Mouse (Mus musculus): Measurements from ENCODE around the gene Sco2. TPM values are rescaled to one million over a fixed set of nuclear protein-coding genes. Genes with fewer than 3 reads are reported as not detected.

Sco2 gene
- total and polyA plus RNA-seq, 3 experiments: 17.1 to 34.7 (median 27.2) TPM

GRCm38 (mm10) chr15:89373027-89373761, 452 bp downstream of the Sco2 start (continued):
- TF ChIP-seq USF2 (conservative IDR thresholded peaks at IDR 0.05; ENCODE audit: low read depth, low read length) (no peak), ZMIZ1 (IDR thresholded peaks at IDR 0.05; ENCODE audit: low read depth, low read length) (peak; percentile 70; the same call in 1 of the 2 replicates), MAZ (IDR thresholded peaks at IDR 0.05; ENCODE audit: low read depth, low read length) (no peak), SIN3A (IDR thresholded peaks at IDR 0.05; ENCODE audit: low read length) (no peak), POLR2A (IDR thresholded peaks at IDR 0.05; ENCODE audit: low read depth, low read length) (no peak), KAT2A (IDR thresholded peaks at IDR 0.05; ENCODE audit: insufficient replicate concordance, low read length) (no peak), NRF1 (IDR thresholded peaks at IDR 0.05; ENCODE audit: low read depth, low read length) (peak; percentile 44; the same call in 1 of the 2 replicates), MAX (IDR thresholded peaks at IDR 0.05; ENCODE audit: low read length) (no peak)

GRCm38 (mm10) chr15:89372536-89372935, 1.1 kb downstream of the Sco2 start:
- no peak for DNase-seq (ENCODE audit: extremely low read depth)
- Histone ChIP-seq H3K27me3 (replicated peaks) (no peaks in the 10 kb centered on the region), H3K4me1 (ENCODE audit: control insufficient read depth in 1 of 2, insufficient read depth in 2 of 2) (peaks cover 0 to 26% of the 10 kb centered on the region in 2 experiments; a peak in 2 of 4 replicates), H3K36me3 (replicated peaks in 1 of 2; ENCODE audit: control insufficient read depth in 1 of 2, insufficient read depth in 1 of 2, low read length in 1 of 2) (peaks cover 51 to 54% of the 10 kb centered on the region in 2 experiments), H3K9ac (ENCODE audit: insufficient read depth, low read depth) (no peak overlapping the region), H3K27ac (ENCODE audit: insufficient read depth, low read depth) (no peak overlapping the region), H3K9me3 (replicated peaks; ENCODE audit: low read length) (no peaks in the 10 kb centered on the region), H3K79me2 (replicated peaks; ENCODE audit: control insufficient read depth, extremely low read depth, insufficient read depth, poor library complexity, severe bottlenecking) (no peaks in the 10 kb centered on the region), H3K4me3 (replicated peaks in 1 of 3; ENCODE audit: low read depth in 2 of 3, low read length in 2 of 3, poor library complexity in 1 of 3) (peak overlapping the region in 1 of 3 experiments; percentile 81), H3K4me2 (ENCODE audit: insufficient read depth, low read depth, poor library complexity, severe bottlenecking) (peak overlapping the region; percentile 65; the same call in 1 of the 2 replicates)
- no peak for TF ChIP-seq JUND (conservative IDR thresholded peaks at IDR 0.05; ENCODE audit: low read depth, low read length)
- TF ChIP-seq CHD2 (IDR thresholded peaks at IDR 0.05; ENCODE audit: low read length): 0 out of 2 replicates have a peak, but pooled peaks have one; percentile 11
- TF ChIP-seq POLR2A (IDR thresholded peaks at IDR 0.05; ENCODE audit: low read depth, low read length): no peak
- in situ Hi-C loops (cut with MboI; ENCODE audit: low pct_ligation_motif_present, low pct_unique_long_range_greater_than_20kb, low sequenced_read_pairs): loop anchor here (25.0 kb wide), 1 partner anchor 260 kb away; the partner anchor contains the start of gene Tubgcp6
- dilution Hi-C loops (cut with MboI; ENCODE audit: extremely low pct_ligation_motif_present, extremely low pct_unique_long_range_greater_than_20kb, low sequenced_read_pairs): no loop called here

- in situ Hi-C loops (cut with MboI; ENCODE audit: low pct_ligation_motif_present, low pct_unique_long_range_greater_than_20kb, low sequenced_read_pairs): loop anchor here (25.0 kb wide), 1 partner anchor 260 kb away; the partner anchor contains the start of gene Tubgcp6
These were observed 1.6 kb downstream of the Sco2 start for GRCm38 (mm10) chr15:89372068-89372467.

More at GRCm38 (mm10) chr15:89372068-89372467, 1.6 kb downstream of the Sco2 start:
- no peaks in the 10 kb centered on the region for H3K27me3 ChIP-seq (replicated peaks)
- no peak overlapping the region for H3K4me3 ChIP-seq (replicated peaks in 1 of 3; ENCODE audit: low read depth in 2 of 3, low read length in 2 of 3, poor library complexity in 1 of 3)
- no peak overlapping the region for H3K27ac ChIP-seq (ENCODE audit: insufficient read depth, low read depth)
- no peak overlapping the region for H3K9ac ChIP-seq (ENCODE audit: insufficient read depth, low read depth)
- no peaks in the 10 kb centered on the region for H3K79me2 ChIP-seq (replicated peaks; ENCODE audit: control insufficient read depth, extremely low read depth, insufficient read depth, poor library complexity, severe bottlenecking)
- no peaks in the 10 kb centered on the region for H3K9me3 ChIP-seq (replicated peaks; ENCODE audit: low read length)
- H3K36me3 ChIP-seq (replicated peaks in 1 of 2; ENCODE audit: control insufficient read depth in 1 of 2, insufficient read depth in 1 of 2, low read length in 1 of 2): peaks cover 55 to 58% of the 10 kb centered on the region in 2 experiments
- peaks cover 0 to 26% of the 10 kb centered on the region in 2 experiments; a peak in 2 of 4 replicates for H3K4me1 ChIP-seq (ENCODE audit: control insufficient read depth in 1 of 2, insufficient read depth in 2 of 2)
- no peak for DNase-seq (ENCODE audit: extremely low read depth)
- dilution Hi-C loops (cut with MboI; ENCODE audit: extremely low pct_ligation_motif_present, extremely low pct_unique_long_range_greater_than_20kb, low sequenced_read_pairs): no loop called here
- no peak for TF ChIP-seq TCF12 (IDR thresholded peaks at IDR 0.05; ENCODE audit: low read depth, low read length)
- TF ChIP-seq POLR2A (IDR thresholded peaks at IDR 0.05; ENCODE audit: low read depth, low read length): 0 out of 2 replicates have a peak, but pooled peaks have one; percentile 3
- H3K4me2 ChIP-seq (ENCODE audit: insufficient read depth, low read depth, poor library complexity, severe bottlenecking): no peak overlapping the region
